Mouse (Mus musculus): Measurements from ENCODE around the gene Olfr430.
"Not testable (repeated sequence)": the region's sequence is repeated elsewhere in the genome, so short reads cannot be mapped to it uniquely, and the experiment has no call there.

The Olfr430 gene

GRCm38 (mm10) chr1:174066305-174066704 lies at the start of gene Olfr430:
Gene Olfr430 (plus strand): TSS chr1:174066605.
- DNase-seq (ENCODE audit: low spot score in 2 of 2), result no peak

DNA sequence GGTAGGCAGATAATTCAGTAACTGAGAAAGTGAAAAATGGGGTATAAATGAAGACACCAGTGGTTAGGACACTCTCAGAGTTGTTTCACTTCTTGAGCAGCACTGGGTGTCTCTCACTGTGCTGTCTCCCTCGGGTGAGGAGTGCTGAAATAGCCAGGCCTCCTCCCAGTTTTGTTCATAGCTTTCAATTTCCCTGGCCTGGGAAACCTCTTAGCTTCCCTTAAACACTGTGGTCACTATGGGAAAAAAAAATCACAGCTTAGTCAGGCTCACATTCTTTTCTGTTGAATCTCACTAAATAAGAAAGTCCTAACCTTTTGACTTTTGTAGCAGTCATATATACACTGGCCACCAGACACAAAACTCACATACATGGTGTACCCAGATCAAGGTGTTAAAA lies 34.7 kb upstream of the Olfr430 start, which contains the start of gene Ifi205:
TSS of gene Ifi205 (minus strand) at position 113 of the 400 bp plus-strand sequence.
- no peak for DNase-seq (ENCODE audit: low spot score in 2 of 2)

DNA sequence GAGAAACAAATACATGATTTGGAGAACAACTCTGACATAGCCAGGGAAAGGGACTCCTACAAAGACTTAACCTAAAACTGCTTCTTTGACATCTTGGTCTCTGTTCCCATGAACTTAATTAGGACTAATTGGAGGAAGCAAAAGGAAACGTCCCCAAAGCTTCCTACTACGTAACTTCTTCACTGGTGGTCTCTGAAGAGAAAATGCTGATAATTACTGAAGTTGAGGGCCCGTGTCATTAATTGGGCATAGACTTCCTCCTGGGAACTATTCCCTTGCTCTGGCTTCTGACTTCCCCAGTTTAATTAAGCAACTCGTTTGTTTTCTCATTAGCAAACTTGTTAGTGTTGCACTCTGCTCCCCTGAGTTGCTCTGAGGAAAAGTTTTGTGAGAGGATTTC lies 30.6 kb upstream of the Olfr430 start:
- DNase-seq (ENCODE audit: low spot score in 2 of 2), result no peak

GRCm38 (mm10) chr1:174038480-174038879 lies 27.9 kb upstream of the Olfr430 start:
- no peak for DNase-seq (ENCODE audit: low spot score in 2 of 2)

GRCm38 (mm10) chr1:174040523-174041177 lies 25.8 kb upstream of the Olfr430 start, which contains the start of gene Olfr433:
Gene Olfr433 (plus strand): TSS chr1:174040705.
- no peak for DNase-seq (ENCODE audit: low spot score in 2 of 2)

- not testable (repeated sequence) for DNase-seq (ENCODE audit: low spot score in 2 of 2)
Measured at GRCm38 (mm10) chr1:174042091-174042884, 24.1 kb upstream of the Olfr430 start.

DNA sequence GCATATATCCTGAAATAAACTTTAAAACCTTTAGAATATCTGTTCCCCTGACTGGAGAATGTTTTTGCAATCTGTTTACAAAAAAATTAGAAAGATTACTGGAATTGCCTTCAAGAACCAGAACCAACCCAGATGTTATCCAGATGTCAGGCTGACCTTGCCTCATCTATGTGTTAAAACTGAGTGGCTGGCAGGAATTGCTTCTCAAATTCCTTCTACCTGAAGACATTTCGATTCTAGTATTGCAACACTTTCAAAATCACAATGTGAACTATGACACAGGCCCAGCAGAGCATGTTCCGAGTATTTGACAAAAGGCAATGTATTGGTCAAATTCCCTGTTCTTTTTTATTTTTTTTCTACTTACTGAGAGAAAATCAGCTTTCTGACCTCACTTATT lies 22.0 kb upstream of the Olfr430 start:
- DNase-seq (ENCODE audit: low spot score in 2 of 2), result no peak

DNA sequence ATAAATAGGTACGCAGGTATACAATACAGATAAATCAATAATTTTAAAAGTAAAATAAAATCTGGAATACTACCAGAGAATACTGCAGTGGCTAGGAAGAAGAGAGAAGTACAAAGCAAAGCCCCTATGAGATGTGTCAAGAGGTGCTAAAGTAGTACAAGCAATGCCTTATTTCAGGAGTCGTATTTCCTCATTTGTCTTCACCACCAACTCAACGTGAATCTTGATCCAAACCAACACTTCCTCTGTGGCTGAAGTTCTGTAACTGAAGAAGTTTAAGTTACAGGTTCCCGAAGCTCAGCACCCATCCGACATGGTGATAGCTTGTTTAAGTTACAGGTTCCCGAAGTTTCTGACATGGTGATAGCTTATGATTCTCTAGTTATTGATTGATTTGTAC lies 18.2 kb upstream of the Olfr430 start:
- DNase-seq (ENCODE audit: low spot score in 2 of 2), result not testable (repeated sequence)

- DNase-seq (ENCODE audit: low spot score in 2 of 2), result no peak
Measured at GRCm38 (mm10) chr1:174048893-174049292, 17.5 kb upstream of the Olfr430 start, which contains the start of gene Olfr432. Gene Olfr432 (plus strand): TSS chr1:174049205.

DNA sequence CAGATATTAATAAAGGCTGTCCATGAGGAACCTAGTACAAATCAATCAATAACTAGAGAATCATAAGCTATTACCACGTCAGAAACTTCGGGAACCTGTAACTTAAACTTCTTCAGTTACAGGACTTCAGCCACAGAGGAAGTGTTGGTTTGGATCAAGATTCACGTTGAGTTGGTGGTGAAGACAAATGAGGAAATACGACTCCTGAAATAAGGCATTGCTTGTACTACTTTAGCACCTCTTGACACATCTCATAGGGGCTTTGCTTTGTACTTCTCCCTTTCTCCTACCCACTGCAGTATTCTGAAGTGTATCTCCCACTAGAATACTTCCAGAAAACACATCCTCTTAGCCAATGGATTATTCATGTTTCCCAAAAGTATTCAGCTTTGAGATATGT lies 17.0 kb upstream of the Olfr430 start:
- DNase-seq (ENCODE audit: low spot score in 2 of 2), result not testable (repeated sequence)

GRCm38 (mm10) chr1:174050532-174050931 lies 15.9 kb upstream of the Olfr430 start:
- DNase-seq (ENCODE audit: low spot score in 2 of 2), result no peak

DNA sequence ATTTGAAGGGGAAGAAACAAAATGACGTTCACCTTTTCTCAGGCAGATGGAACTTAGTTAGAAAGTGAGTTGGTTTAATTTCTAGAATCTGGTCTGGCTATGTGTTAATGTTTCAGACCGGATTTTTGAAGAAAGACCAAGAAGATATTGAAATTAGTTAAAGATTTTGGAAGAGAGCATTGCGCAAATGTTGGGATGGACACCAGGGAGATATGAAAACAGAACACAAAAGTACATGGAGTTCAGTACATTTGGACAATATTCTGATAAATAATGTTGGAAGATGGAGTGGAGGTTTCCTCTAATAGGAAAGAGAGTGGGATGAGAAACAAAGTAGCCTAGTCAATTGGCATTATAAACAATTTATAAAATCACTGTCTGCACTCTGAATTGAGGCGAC lies 14.9 kb upstream of the Olfr430 start:
- no peak for DNase-seq (ENCODE audit: low spot score in 2 of 2)

DNA sequence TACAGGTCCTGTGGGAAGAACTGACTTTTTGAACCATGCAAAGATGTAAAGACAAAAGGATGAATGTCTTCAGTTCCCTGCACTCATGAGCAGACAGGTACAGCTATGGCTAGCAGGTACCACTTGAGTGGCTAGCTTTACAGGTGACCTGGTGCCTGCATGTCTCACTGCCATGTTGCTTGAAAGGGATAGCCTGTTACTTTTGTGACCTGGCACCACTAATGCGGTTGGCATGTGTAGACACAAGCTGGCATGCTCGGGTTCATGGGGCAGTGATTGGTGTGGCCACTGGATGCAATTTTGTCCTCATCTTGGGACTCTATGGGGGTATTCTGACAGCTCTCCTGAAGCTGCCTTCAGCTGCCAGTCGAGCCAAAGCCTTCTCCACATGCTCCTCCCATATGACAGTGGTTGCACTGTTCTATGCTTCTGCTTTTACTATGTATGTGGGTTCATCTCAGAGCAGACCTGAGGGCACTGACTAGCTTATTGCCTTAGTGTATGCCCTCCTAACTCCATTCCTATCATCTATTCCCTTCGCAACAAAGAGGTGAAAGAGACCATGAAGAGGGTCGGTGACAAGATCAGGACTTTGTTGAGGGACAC lies 14.4 kb upstream of the Olfr430 start:
- no peak for DNase-seq (ENCODE audit: low spot score in 2 of 2)

DNA sequence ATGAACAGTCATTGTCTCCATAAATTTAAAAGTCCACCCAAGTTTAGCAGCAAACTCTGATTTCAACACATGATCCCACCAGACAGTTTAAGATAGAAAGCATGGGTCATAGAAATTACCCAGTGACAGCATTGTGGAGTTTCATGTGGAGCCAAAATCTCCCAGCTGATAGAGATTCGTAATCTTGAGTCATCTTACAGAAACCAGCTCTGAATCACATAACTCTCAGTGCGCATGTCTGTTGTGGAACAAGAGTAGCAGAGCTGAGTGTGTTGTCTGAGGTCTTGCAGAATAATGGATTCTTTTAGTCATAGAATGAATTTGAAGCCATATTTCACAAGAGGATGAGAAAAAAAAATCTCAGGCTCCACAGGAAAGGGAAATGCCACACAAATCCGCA lies 13.4 kb upstream of the Olfr430 start:
- DNase-seq (ENCODE audit: low spot score in 2 of 2), result no peak

- no peak for DNase-seq (ENCODE audit: low spot score in 2 of 2)
Measured at GRCm38 (mm10) chr1:174055248-174055647, 11.2 kb upstream of the Olfr430 start.

DNA sequence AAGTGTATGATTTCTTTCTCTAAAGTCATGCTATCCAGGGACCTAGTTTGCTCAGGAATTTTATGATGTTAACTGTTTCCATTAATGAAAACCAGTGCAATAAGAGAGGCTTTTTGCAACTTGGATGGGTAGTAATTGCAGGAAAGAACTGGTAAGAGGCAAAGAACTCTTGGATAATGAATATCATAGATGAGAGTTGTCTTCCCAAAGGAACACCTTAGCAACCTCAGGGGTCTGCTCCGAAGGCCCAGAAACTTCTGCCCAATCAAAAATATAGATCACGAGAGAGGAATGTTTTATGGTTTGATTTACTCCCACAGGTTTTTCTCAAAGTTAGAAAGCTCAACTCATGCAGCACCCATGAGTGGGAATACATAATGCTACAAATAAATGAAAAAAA lies 17.6 kb downstream of the Olfr430 start, which contains the start of gene Olfr429:
TSS of gene Olfr429 (plus strand) at position 301 of the 400 bp plus-strand sequence.
- DNase-seq (ENCODE audit: low spot score in 2 of 2), result no peak

- DNase-seq (ENCODE audit: low spot score in 2 of 2), result no peak
Measured at GRCm38 (mm10) chr1:174096591-174096990, 30.2 kb downstream of the Olfr430 start, which contains the start of gene Olfr427. Gene Olfr427 (plus strand): TSS chr1:174096891.

GRCm38 (mm10) chr1:174103735-174104134 lies 37.3 kb downstream of the Olfr430 start:
- no peak for DNase-seq (ENCODE audit: low spot score in 2 of 2)

GRCm38 (mm10) chr1:174121062-174121461 lies 54.7 kb downstream of the Olfr430 start, which contains the start of gene Olfr231:
Gene Olfr231 (minus strand): TSS chr1:174121162.
- DNase-seq (ENCODE audit: low spot score in 2 of 2), result no peak

Measured in left cerebral cortex, adult 9 months (tissue).